Mouse (Mus musculus): ENCODE results near the gene 4930564D02Rik. TPM values are rescaled to one million over a fixed set of nuclear protein-coding genes. Genes with fewer than 3 reads are reported as not detected.

Gene 4930564D02Rik
- polyA plus RNA-seq, 1 experiment from 2014 or later: not detected

GRCm38 (mm10) chr3:105090147-105090546 is 23.5 kb downstream of the 4930564D02Rik start:
- no peak overlapping the region for H3K4me2 ChIP-seq (replicated peaks)
- WGBS: 92% methylated on average over 7 of the region's 7 CpGs

DNA sequence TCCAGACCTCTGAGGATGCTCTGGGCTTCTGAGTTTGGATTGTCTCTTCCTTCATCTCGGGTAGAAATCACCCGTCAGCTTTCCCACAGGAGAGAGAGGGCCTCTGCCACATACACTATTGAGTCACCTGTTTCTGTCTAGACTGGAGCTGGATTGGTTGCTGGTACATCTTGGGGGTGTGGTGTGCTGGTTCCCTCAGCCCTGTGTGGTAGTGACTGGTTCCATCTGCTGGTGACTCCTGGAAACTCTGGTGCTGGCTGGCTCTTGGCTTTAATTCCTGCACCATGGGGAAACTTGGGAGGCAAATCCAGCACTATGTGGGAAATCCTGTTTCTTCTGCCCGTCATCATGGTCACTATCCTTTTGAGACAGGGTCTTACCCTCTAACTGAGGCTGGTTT is 24.3 kb downstream of the 4930564D02Rik start:
- Histone ChIP-seq H3K4me3 (replicated peaks) (no peak overlapping the region), H3K4me1 (0 out of 2 replicates have a peak, but pooled peaks cover 5% of the 10 kb centered on the region), H3K27ac (replicated peaks) (no peak overlapping the region), H3K4me2 (replicated peaks) (no peak overlapping the region), H3K9me3 (replicated peaks) (no peaks in the 10 kb centered on the region), H3K27me3 (no peaks in the 10 kb centered on the region), H3K36me3 (no peaks in the 10 kb centered on the region), H3K9ac (no peak overlapping the region)
- 18% methylated on average over 3 of the region's 3 CpGs for WGBS
- peak; percentile 57; the same call in 1 of the 2 replicates for ATAC-seq (ENCODE audit: insufficient number of reproducible peaks, low FRiP score, low TSS enrichment, low read depth)

More at GRCm38 (mm10) chr3:105090147-105090546, 23.5 kb downstream of the 4930564D02Rik start:
- Histone ChIP-seq H3K9ac (no peak overlapping the region), H3K4me3 (replicated peaks) (no peak overlapping the region), H3K36me3 (no peaks in the 10 kb centered on the region), H3K27me3 (no peaks in the 10 kb centered on the region), H3K4me1 (0 out of 2 replicates have a peak, but pooled peaks cover 5% of the 10 kb centered on the region), H3K9me3 (replicated peaks) (no peaks in the 10 kb centered on the region), H3K27ac (replicated peaks) (no peak overlapping the region)
- no peak for ATAC-seq (ENCODE audit: insufficient number of reproducible peaks, low FRiP score, low TSS enrichment, low read depth)

- Histone ChIP-seq H3K27me3 (no peaks in the 10 kb centered on the region), H3K4me2 (replicated peaks) (no peak overlapping the region), H3K27ac (replicated peaks) (no peak overlapping the region), H3K4me1 (0 out of 2 replicates have a peak, but pooled peaks cover 5% of the 10 kb centered on the region), H3K36me3 (no peaks in the 10 kb centered on the region), H3K4me3 (replicated peaks) (no peak overlapping the region), H3K9me3 (replicated peaks) (no peaks in the 10 kb centered on the region), H3K9ac (no peak overlapping the region)
- 64% methylated on average over 11 of the region's 11 CpGs for WGBS
- no peak for ATAC-seq (ENCODE audit: insufficient number of reproducible peaks, low FRiP score, low TSS enrichment, low read depth)
Measured at GRCm38 (mm10) chr3:105092721-105093505, 26.3 kb downstream of the 4930564D02Rik start.

GRCm38 (mm10) chr3:105094448-105094847 is 27.8 kb downstream of the 4930564D02Rik start:
- Histone ChIP-seq H3K9ac (no peak overlapping the region), H3K4me2 (replicated peaks) (no peak overlapping the region), H3K4me3 (replicated peaks) (no peak overlapping the region), H3K27ac (replicated peaks) (no peak overlapping the region), H3K36me3 (no peaks in the 10 kb centered on the region), H3K27me3 (no peaks in the 10 kb centered on the region), H3K9me3 (replicated peaks) (no peaks in the 10 kb centered on the region), H3K4me1 (0 out of 2 replicates have a peak, but pooled peaks cover 5% of the 10 kb centered on the region)
- no peak for ATAC-seq (ENCODE audit: insufficient number of reproducible peaks, low FRiP score, low TSS enrichment, low read depth)
- 66% methylated on average over 2 of the region's 2 CpGs for WGBS

- Histone ChIP-seq H3K9me3 (replicated peaks) (no peaks in the 10 kb centered on the region), H3K4me3 (replicated peaks) (no peak overlapping the region), H3K36me3 (no peaks in the 10 kb centered on the region), H3K27me3 (no peaks in the 10 kb centered on the region), H3K9ac (no peak overlapping the region), H3K27ac (replicated peaks) (no peak overlapping the region), H3K4me1 (0 out of 2 replicates have a peak, but pooled peaks cover 5% of the 10 kb centered on the region), H3K4me2 (replicated peaks) (no peak overlapping the region)
- no peak for ATAC-seq (ENCODE audit: insufficient number of reproducible peaks, low FRiP score, low TSS enrichment, low read depth)
- 84% methylated on average over 5 of the region's 5 CpGs for WGBS
Measured at GRCm38 (mm10) chr3:105095026-105095425, 28.4 kb downstream of the 4930564D02Rik start.

DNA sequence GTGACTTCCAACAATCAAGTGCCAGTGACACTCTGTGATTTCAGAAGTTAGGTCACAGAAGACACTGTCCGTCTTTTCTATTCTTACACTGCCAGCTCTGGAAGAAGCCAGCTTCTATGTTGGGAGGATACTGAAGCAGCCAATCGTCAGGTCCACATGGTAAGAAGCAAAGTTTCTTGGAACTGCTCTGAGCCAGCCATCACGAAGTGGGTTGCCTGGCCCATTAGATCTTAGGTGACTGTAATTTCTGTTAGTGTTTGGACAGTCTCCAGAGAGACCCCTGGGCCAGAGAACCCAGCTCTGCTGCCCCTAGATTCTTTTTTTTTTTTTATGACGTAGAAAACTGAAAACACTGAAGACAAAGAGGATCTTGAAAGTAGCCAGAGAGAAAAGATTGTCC is 30.9 kb downstream of the 4930564D02Rik start:
- H3K4me2 ChIP-seq (replicated peaks): no peak overlapping the region
- 84% methylated on average over 4 of the region's 4 CpGs for WGBS
- no peak for ATAC-seq (ENCODE audit: insufficient number of reproducible peaks, low FRiP score, low TSS enrichment, low read depth)
- no peaks in the 10 kb centered on the region for H3K4me1 ChIP-seq
- no peaks in the 10 kb centered on the region for H3K27me3 ChIP-seq
- H3K4me3 ChIP-seq (replicated peaks): no peak overlapping the region
- no peaks in the 10 kb centered on the region for H3K9me3 ChIP-seq (replicated peaks)
- no peaks in the 10 kb centered on the region for H3K36me3 ChIP-seq
- H3K9ac ChIP-seq: no peak overlapping the region
- no peak overlapping the region for H3K27ac ChIP-seq (replicated peaks)

- no peak overlapping the region for H3K9ac ChIP-seq
- H3K27me3 ChIP-seq: no peaks in the 10 kb centered on the region
- H3K4me2 ChIP-seq (replicated peaks): no peak overlapping the region
- no peaks in the 10 kb centered on the region for H3K9me3 ChIP-seq (replicated peaks)
- H3K4me3 ChIP-seq (replicated peaks): no peak overlapping the region
- H3K36me3 ChIP-seq: no peaks in the 10 kb centered on the region
- H3K27ac ChIP-seq (replicated peaks): no peak overlapping the region
- WGBS: 30% methylated on average over 15 of the region's 15 CpGs
- H3K4me1 ChIP-seq: no peaks in the 10 kb centered on the region
- no peak for ATAC-seq (ENCODE audit: insufficient number of reproducible peaks, low FRiP score, low TSS enrichment, low read depth)
Measured at GRCm38 (mm10) chr3:105099526-105100269, 33.1 kb downstream of the 4930564D02Rik start.

DNA sequence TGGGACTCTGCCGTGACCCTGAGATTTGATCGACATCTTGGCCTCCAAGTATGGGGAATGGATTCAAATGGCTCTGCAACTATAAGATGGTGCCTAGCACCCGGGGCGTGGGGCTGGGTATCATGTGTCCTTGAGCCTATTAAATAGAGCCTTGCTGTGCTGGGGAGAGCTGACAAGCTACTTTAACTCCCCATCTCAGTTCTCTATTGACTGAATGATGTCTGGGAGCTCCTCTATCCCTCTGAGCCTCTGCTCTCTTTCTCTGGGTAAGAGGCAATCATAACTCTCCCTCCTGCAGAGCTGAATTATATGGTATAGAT is 33.6 kb downstream of the 4930564D02Rik start:
- Histone ChIP-seq H3K9me3 (replicated peaks) (no peaks in the 10 kb centered on the region), H3K4me3 (replicated peaks) (no peak overlapping the region), H3K36me3 (no peaks in the 10 kb centered on the region), H3K4me2 (replicated peaks) (no peak overlapping the region), H3K27ac (replicated peaks) (no peak overlapping the region), H3K4me1 (no peaks in the 10 kb centered on the region), H3K27me3 (no peaks in the 10 kb centered on the region), H3K9ac (no peak overlapping the region)
- no peak for ATAC-seq (ENCODE audit: insufficient number of reproducible peaks, low FRiP score, low TSS enrichment, low read depth)
- WGBS: 54% methylated on average over 4 of the region's 4 CpGs

GRCm38 (mm10) chr3:105105827-105106226 is 39.2 kb downstream of the 4930564D02Rik start:
- ATAC-seq (ENCODE audit: insufficient number of reproducible peaks, low FRiP score, low TSS enrichment, low read depth): no peak
- 87% methylated on average over 4 of the region's 4 CpGs for WGBS

DNA sequence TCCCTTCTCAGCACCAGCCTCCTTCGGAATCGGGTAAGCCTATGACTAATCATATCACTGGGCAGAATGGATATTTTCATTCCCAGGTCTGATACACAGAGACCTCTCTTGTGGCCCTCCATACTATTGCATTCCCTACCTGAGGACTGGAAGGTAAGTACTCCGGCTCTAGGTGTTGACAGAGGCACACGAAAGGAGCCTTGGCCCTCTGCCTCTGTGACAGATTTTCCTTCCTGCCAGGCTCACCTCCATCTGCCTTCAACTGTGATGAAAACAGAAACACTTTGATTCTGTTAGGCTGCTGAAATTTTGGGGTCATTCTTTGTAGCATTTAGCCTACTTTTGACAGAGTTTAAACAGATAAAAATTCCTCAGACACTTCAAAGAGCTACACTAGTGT is 47.2 kb downstream of the 4930564D02Rik start:
- no peak overlapping the region for H3K4me3 ChIP-seq (replicated peaks)
- no peak overlapping the region for H3K4me2 ChIP-seq (replicated peaks)
- ATAC-seq (ENCODE audit: insufficient number of reproducible peaks, low FRiP score, low TSS enrichment, low read depth): no peak
- peaks cover 10% of the 10 kb centered on the region for H3K4me1 ChIP-seq
- no peaks in the 10 kb centered on the region for H3K36me3 ChIP-seq
- 83% methylated on average over 4 of the region's 4 CpGs for WGBS
- peaks cover 3% of the 10 kb centered on the region; the same call in 1 of the 2 replicates for H3K27me3 ChIP-seq
- no peak overlapping the region for H3K9ac ChIP-seq
- no peaks in the 10 kb centered on the region for H3K9me3 ChIP-seq (replicated peaks)
- no peak overlapping the region for H3K27ac ChIP-seq (replicated peaks)

More at GRCm38 (mm10) chr3:105105827-105106226, 39.2 kb downstream of the 4930564D02Rik start:
- H3K4me2 ChIP-seq (replicated peaks): no peak overlapping the region
- no peaks in the 10 kb centered on the region for H3K4me1 ChIP-seq
- no peak overlapping the region for H3K4me3 ChIP-seq (replicated peaks)
- no peak overlapping the region for H3K27ac ChIP-seq (replicated peaks)
- no peaks in the 10 kb centered on the region for H3K9me3 ChIP-seq (replicated peaks)
- no peaks in the 10 kb centered on the region for H3K36me3 ChIP-seq
- no peak overlapping the region for H3K9ac ChIP-seq
- no peaks in the 10 kb centered on the region for H3K27me3 ChIP-seq

DNA sequence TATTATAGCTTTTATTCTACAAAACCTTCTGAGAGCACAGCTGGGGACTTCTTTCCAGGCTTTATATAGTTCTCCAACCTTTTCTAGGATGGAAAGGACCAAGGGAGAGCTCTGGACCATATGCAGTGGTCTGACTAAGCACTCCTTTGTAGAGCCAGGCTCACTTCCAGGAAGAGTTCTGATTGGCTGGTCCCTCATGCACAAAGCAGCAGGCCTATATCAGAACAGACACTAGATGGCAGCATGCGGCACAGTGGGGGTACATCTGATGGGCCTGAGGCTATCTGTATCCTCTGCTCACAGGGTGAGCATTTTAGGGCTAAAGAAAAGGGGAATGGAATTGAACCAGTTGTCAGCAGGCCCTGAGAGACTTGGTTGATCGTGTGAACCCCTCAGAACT is 47.6 kb downstream of the 4930564D02Rik start:
- peak; percentile 19; the same call in 1 of the 2 replicates for ATAC-seq (ENCODE audit: insufficient number of reproducible peaks, low FRiP score, low TSS enrichment, low read depth)
- H3K4me3 ChIP-seq (replicated peaks): no peak overlapping the region
- no peak overlapping the region for H3K9ac ChIP-seq
- H3K4me1 ChIP-seq: peaks cover 10% of the 10 kb centered on the region
- H3K4me2 ChIP-seq (replicated peaks): no peak overlapping the region
- H3K27me3 ChIP-seq: peaks cover 3% of the 10 kb centered on the region; the same call in 1 of the 2 replicates
- no peaks in the 10 kb centered on the region for H3K9me3 ChIP-seq (replicated peaks)
- WGBS: 13% methylated on average over 2 of the region's 2 CpGs
- H3K27ac ChIP-seq (replicated peaks): no peak overlapping the region
- H3K36me3 ChIP-seq: no peaks in the 10 kb centered on the region
